Mouse (Mus musculus) T-helper 17 cell (primary cell): ENCODE measurements around the gene 8030411F24Rik.

ENCODE experiments used
- in situ Hi-C, 2 experiments: fragments of 300-600 bp; cut with MboI, MseI; formaldehyde crosslinking; loops; 1 replicate in 1 of 2; 2 replicates in 1 of 2; pipeline ENCODE4 v1.15.1; 2025; ENCODE audit warnings: high pct_unique_total_duplicates in 2 of 2

8030411F24Rik gene

GRCm38 (mm10) chr2:148781709-148782108 is at the start of gene 8030411F24Rik:
Gene 8030411F24Rik, plus strand, starts transcription at chr2:148782009.
- in situ Hi-C loops = loop anchor here in 1 of 2 experiments (10.0 kb wide), 1 partner anchor 1847 kb away; no protein-coding TSS in a partner anchor

- in situ Hi-C loops = no loop called here
Measured at GRCm38 (mm10) chr2:148732327-148733000, 49.3 kb upstream of the 8030411F24Rik start, which contains the start of gene Napb. Gene Napb, minus strand, starts transcription at chr2:148732467.

- in situ Hi-C loops = no loop called here
Measured at GRCm38 (mm10) chr2:148743001-148743400, 38.8 kb upstream of the 8030411F24Rik start.

GRCm38 (mm10) chr2:148743846-148744407 is 37.9 kb upstream of the 8030411F24Rik start:
- in situ Hi-C loops = no loop called here

GRCm38 (mm10) chr2:148750058-148750457 is 31.8 kb upstream of the 8030411F24Rik start, which contains the start of gene Cstl1:
Gene Cstl1, plus strand, starts transcription at chr2:148750358.
- in situ Hi-C loops = loop anchor here (5.0 kb wide), 2 partner anchors 78 to 152 kb away; partner anchors contain the start of gene Nxt1 (in 1 of the 2)

GRCm38 (mm10) chr2:148751893-148752813 is 29.7 kb upstream of the 8030411F24Rik start:
- in situ Hi-C loops = loop anchor here (5.0 kb wide), 2 partner anchors 80 to 150 kb away; partner anchors contain the start of gene Nxt1 (in 1 of the 2)

GRCm38 (mm10) chr2:148754310-148754846 is 27.4 kb upstream of the 8030411F24Rik start:
- in situ Hi-C loops = loop anchor here (5.0 kb wide), 2 partner anchors 82 to 148 kb away; partner anchors contain the start of gene Nxt1 (in 1 of the 2)

- in situ Hi-C loops = no loop called here
Measured at GRCm38 (mm10) chr2:148763648-148764388, 18.0 kb upstream of the 8030411F24Rik start.

GRCm38 (mm10) chr2:148771397-148771796 is 10.4 kb upstream of the 8030411F24Rik start, which contains the start of gene Cst11:
Gene Cst11, minus strand, starts transcription at chr2:148771497.
- in situ Hi-C loops = loop anchor here in 1 of 2 experiments (10.0 kb wide), 1 partner anchor 1763 kb away; no protein-coding TSS in a partner anchor

GRCm38 (mm10) chr2:148789142-148789541 is 7.3 kb downstream of the 8030411F24Rik start, which contains the start of gene Cst12:
Gene Cst12, plus strand, starts transcription at chr2:148789361.
- in situ Hi-C loops = loop anchor here in 1 of 2 experiments (10.0 kb wide), 1 partner anchor 1854 kb away; no protein-coding TSS in a partner anchor

- in situ Hi-C loops = no loop called here
Measured at GRCm38 (mm10) chr2:148798485-148798884, 16.7 kb downstream of the 8030411F24Rik start, which contains the start of gene Cst8. Gene Cst8, plus strand, starts transcription at chr2:148798785.

GRCm38 (mm10) chr2:148801491-148801921 is 19.7 kb downstream of the 8030411F24Rik start:
- in situ Hi-C loops = no loop called here

GRCm38 (mm10) chr2:148806696-148807095 is 24.9 kb downstream of the 8030411F24Rik start:
- in situ Hi-C loops = no loop called here

GRCm38 (mm10) chr2:148819909-148820308 is 38.1 kb downstream of the 8030411F24Rik start, which contains the start of gene Cst13:
Gene Cst13, plus strand, starts transcription at chr2:148820081.
- in situ Hi-C loops = no loop called here

GRCm38 (mm10) chr2:148825986-148826385 is 44.2 kb downstream of the 8030411F24Rik start:
- in situ Hi-C loops = no loop called here

GRCm38 (mm10) chr2:148834912-148835311 is 53.1 kb downstream of the 8030411F24Rik start, which contains the start of gene Cst9:
Gene Cst9, plus strand, starts transcription at chr2:148835147.
- in situ Hi-C loops = no loop called here
